Mouse (Mus musculus) CD8-positive naive resting alpha-beta T cell, adult 2 months (primary cell): Measurements from ENCODE around the gene Nipsnap2.
A peak's percentile ranks its signal among the peaks of the same experiment; 100 is the strongest.
"Not testable (repeated sequence)": the region's sequence is repeated elsewhere in the genome, so short reads cannot be mapped to it uniquely, and the experiment has no call there.

Source experiments
- DNase-seq, 2 experiments: peaks; one replicate each; pipeline ENCODE4 v3.0.0; 2022; ENCODE audit warnings: low read depth in 2 of 2, low spot score in 2 of 2

The Nipsnap2 gene

DNA sequence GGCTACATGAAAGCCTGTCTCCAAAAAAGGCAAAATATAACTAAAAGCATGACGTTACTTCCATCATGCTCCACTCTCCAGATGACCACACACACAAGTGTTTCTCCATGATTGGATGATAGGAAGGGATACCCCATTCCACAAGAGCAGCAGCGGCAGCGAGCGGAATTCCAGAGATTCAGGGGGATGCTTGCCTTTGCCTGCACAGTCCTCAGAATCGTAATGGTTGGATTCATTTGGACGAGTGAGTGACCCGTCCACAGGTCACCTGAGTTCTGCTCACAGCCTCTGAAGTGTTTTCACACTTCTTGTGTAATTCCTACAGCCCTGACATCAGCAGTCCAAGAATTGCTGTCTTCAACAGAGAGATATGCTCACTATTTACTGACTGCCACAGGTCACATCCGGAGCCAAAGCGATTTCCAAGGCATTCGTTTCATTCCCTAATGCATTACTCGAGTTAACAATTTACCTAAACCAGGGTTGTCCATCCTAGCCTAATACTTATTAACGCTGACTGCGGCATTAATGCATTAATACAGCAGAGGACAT, 35.1 kb downstream of the Nipsnap2 start:
- no peak for DNase-seq

DNA sequence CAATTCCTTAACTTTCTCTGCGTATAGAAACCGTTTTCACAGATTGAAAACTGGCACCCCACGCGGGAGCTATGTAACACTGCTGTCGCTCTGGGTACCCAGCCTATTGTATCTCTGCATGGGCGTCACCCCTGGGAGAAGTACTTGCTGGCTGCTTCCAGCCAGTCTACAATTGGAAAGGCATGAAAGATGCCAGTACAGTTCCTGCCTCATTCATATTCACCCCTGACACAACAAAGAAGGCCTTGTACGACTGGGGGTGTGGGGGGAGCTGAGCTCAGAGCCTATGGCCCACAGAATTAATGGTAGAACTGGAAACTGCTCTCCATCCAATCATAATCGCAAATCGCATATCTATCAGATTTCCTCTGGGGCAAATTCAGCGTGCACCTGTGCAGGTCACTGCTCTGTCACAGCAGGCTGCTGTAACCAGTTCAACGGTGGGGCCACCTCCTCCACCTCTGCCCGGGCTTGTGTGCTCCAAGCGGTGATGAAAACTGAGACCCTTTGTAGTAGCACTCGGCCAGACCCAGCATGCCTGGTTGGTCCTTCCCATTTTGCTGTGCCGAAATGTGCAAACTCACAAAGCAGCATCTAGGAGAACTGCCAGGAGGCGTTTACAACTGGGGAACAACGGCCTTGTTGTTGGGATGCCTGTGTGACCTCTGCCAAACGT, 37.1 kb downstream of the Nipsnap2 start:
- no peak for DNase-seq

- DNase-seq: no peak
These were observed 45.8 kb downstream of the Nipsnap2 start for GRCm38 (mm10) chr5:129770443-129771355.

- DNase-seq: no peak
These were observed 47.6 kb downstream of the Nipsnap2 start for GRCm38 (mm10) chr5:129772433-129772832.

- not testable (repeated sequence) for DNase-seq
These were observed 48.5 kb downstream of the Nipsnap2 start for GRCm38 (mm10) chr5:129773330-129773729.

GRCm38 (mm10) chr5:129774661-129775060, 49.8 kb downstream of the Nipsnap2 start:
- no peak for DNase-seq

- DNase-seq: no peak
These were observed 53.6 kb downstream of the Nipsnap2 start for GRCm38 (mm10) chr5:129778348-129778995.

- peak; percentile 33 to 53 for DNase-seq
These were observed 54.3 kb downstream of the Nipsnap2 start for GRCm38 (mm10) chr5:129778996-129779716.

DNA sequence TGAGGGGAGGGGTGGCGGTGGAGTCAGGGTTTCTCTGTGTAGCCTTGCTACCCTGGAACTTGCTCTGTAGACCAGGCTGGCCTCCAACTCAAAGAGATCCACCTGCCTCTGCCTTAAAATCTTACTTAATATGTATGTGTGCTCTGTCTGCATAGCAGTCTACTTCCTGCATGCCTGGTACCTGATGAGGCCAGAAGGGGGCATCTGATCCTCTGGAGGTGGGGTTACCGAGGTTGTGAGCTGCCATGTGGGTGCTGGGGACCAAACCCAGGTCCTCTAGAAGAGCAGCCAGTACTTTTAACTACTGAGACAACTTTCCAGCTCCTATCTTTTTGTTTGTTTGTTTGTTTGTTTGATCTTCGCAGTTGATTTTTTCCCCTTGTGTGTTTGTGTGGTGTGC, 55.3 kb downstream of the Nipsnap2 start:
- DNase-seq: no peak

DNA sequence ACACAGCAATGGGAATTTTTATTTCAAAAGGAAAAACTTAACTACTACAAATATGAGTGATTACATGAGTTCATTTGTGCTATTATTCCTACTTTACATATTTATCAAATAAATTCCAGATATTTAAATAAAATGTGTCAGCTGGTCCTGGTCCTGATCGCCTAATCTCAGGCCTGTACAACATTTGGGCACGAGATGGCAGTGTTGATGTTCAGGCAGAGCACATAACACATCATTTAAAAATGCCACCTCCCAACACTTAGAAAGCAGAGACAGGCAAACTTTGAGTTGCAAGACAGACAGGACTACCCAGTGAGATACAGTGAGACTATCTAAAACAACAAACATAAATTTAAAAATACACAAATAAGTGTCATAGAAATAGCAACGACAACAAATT, 57.3 kb downstream of the Nipsnap2 start:
- DNase-seq: no peak

GRCm38 (mm10) chr5:129785235-129785870, 60.5 kb downstream of the Nipsnap2 start:
- DNase-seq: no peak

DNA sequence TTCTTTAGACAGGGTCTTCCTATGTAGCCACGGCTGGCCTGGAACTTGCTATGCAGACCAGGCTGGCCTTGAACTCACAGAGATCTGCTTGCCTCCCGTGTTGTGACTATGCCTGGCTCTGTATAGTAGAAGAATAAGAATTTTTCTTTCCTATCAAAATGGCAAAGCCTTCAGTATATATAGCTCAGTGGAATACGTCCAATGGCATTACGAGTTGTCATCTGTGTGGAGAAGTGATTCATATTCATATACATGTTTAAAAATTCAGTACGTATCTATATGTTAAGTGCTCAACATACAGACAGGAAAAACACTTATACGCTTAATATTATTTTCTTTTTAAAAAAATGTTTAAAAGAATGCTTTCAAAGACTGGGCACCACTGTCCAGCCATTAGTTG, 61.3 kb downstream of the Nipsnap2 start:
- no peak for DNase-seq

GRCm38 (mm10) chr5:129786818-129787790, 62.2 kb downstream of the Nipsnap2 start, which contains the start of gene Psph:
Psph (minus strand) TSS chr5:129787449.
- peak; percentile 96 to 97 for DNase-seq

DNA sequence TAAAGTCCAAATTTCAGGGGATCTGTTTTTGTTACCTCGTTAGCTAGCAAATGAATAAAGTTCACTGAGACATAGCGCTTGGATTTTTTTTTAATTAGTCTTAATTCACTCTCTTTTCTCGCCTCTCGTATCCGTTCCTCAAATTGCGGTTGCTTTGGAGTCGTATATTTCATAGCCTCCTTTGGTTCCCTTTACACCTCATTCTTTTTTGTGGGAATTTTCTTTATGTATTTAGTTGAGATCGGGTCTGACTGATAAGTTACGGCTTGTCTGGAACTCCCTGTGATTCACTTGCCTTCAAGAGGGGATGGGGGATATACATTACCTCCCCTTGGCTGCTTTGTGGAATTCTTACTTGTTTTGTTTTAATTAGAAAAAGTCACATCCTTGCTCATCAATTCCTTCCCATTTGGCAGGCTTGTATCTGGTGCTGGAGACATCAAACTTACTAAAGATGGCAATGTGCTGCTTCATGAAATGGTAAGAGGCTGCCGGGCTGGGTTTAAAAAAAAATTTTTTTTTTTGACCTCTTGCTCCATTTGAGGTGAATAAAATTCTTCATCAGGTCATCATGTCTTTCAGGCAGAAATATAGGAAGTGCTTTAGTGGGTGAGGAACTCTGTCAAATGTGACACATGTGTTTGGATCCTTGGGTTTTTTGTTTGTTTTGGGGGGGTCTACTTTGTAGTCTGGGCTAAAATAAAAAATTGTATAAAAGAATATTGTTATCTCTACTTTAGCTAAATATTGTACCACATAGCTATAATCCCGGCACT, 63.1 kb downstream of the Nipsnap2 start:
- no peak for DNase-seq

- DNase-seq: peak; percentile 58 to 67
These were observed 65.7 kb downstream of the Nipsnap2 start for GRCm38 (mm10) chr5:129790591-129790990.
